Mouse (Mus musculus): Measurements from ENCODE around the gene Atp8b2. TPM values are rescaled to one million over a fixed set of nuclear protein-coding genes. Genes with fewer than 3 reads are reported as not detected.

Gene Atp8b2
- polyA plus RNA-seq, 1 experiment from 2014 or later: 7.4 TPM

DNA sequence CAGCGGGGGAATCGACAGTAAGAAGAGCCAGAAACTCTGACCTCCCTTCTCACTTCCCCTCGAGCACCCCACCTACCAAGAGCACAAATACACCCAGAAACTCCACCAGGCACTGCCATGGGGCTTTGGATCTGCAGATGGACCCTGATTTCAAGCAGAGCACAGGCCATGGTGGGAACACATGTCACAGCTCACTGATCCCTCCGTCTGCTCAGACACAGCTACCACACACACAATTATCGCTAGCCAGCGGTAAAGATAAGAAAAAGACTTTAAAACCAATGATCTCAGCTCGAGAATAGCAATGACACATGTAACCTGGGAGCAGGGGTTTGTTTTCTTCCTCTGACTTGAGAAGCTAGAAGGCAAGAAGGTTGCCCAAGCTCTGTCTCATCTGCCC is 5.2 kb upstream of the Atp8b2 start:
- no peak overlapping the region for H3K4me2 ChIP-seq (replicated peaks; ENCODE audit: low read depth, low read length)
- H3K27me3 ChIP-seq (replicated peaks; ENCODE audit: insufficient read depth, low read length): no peaks in the 10 kb centered on the region
- WGBS: 53% methylated on average over 7 of the region's 7 CpGs
- no peaks in the 10 kb centered on the region for H3K36me3 ChIP-seq (ENCODE audit: insufficient read depth, low read length)
- no peak for TF ChIP-seq CTCF (IDR thresholded peaks at IDR 0.05)
- TF ChIP-seq EP300 (IDR thresholded peaks at IDR 0.05): no peak
- peaks cover 6% of the 10 kb centered on the region; the same call in 1 of the 2 replicates for H3K4me1 ChIP-seq (ENCODE audit: insufficient read depth, low read depth, low read length)
- no peaks in the 10 kb centered on the region for H3K9me3 ChIP-seq (ENCODE audit: low read length)
- no peak overlapping the region for H3K27ac ChIP-seq (ENCODE audit: low read length)
- no peak overlapping the region for H3K4me3 ChIP-seq (ENCODE audit: low read depth, low read length)
- no peak overlapping the region for H3K9ac ChIP-seq (replicated peaks; ENCODE audit: low read depth)
- ATAC-seq (no peak), DNase-seq (ENCODE audit: low spot score) (no peak)

- WGBS: 74% methylated on average over 4 of the region's 4 CpGs
- Histone ChIP-seq H3K27me3 (replicated peaks; ENCODE audit: insufficient read depth, low read length) (no peaks in the 10 kb centered on the region), H3K4me2 (replicated peaks; ENCODE audit: low read depth, low read length) (no peak overlapping the region), H3K9me3 (ENCODE audit: low read length) (no peaks in the 10 kb centered on the region), H3K4me3 (ENCODE audit: low read depth, low read length) (no peak overlapping the region), H3K4me1 (ENCODE audit: insufficient read depth, low read depth, low read length) (peaks cover 6% of the 10 kb centered on the region; the same call in 1 of the 2 replicates), H3K27ac (ENCODE audit: low read length) (no peak overlapping the region), H3K9ac (replicated peaks; ENCODE audit: low read depth) (no peak overlapping the region), H3K36me3 (ENCODE audit: insufficient read depth, low read length) (no peaks in the 10 kb centered on the region)
- ATAC-seq (no peak), DNase-seq (ENCODE audit: low spot score) (peak; percentile 27)
- TF ChIP-seq CTCF (IDR thresholded peaks at IDR 0.05) (peak; percentile 61), EP300 (IDR thresholded peaks at IDR 0.05) (no peak)
Observed at GRCm38 (mm10) chr3:89966946-89967345, 3.6 kb upstream of the Atp8b2 start.

GRCm38 (mm10) chr3:89965972-89966371 is 2.7 kb upstream of the Atp8b2 start:
- no peaks in the 10 kb centered on the region for H3K27me3 ChIP-seq (replicated peaks; ENCODE audit: insufficient read depth, low read length)
- TF ChIP-seq CTCF (IDR thresholded peaks at IDR 0.05): no peak
- no peak for TF ChIP-seq EP300 (IDR thresholded peaks at IDR 0.05)
- no peak overlapping the region for H3K4me3 ChIP-seq (ENCODE audit: low read depth, low read length)
- peaks cover 16% of the 10 kb centered on the region; the same call in 1 of the 2 replicates for H3K4me1 ChIP-seq (ENCODE audit: insufficient read depth, low read depth, low read length)
- H3K27ac ChIP-seq (ENCODE audit: low read length): no peak overlapping the region
- DNase-seq (ENCODE audit: low spot score) (no peak), ATAC-seq (no peak)
- H3K9ac ChIP-seq (replicated peaks; ENCODE audit: low read depth): no peak overlapping the region
- no peaks in the 10 kb centered on the region for H3K36me3 ChIP-seq (ENCODE audit: insufficient read depth, low read length)
- no peaks in the 10 kb centered on the region for H3K9me3 ChIP-seq (ENCODE audit: low read length)
- WGBS: 82% methylated on average over 5 of the region's 5 CpGs
- H3K4me2 ChIP-seq (replicated peaks; ENCODE audit: low read depth, low read length): no peak overlapping the region

DNA sequence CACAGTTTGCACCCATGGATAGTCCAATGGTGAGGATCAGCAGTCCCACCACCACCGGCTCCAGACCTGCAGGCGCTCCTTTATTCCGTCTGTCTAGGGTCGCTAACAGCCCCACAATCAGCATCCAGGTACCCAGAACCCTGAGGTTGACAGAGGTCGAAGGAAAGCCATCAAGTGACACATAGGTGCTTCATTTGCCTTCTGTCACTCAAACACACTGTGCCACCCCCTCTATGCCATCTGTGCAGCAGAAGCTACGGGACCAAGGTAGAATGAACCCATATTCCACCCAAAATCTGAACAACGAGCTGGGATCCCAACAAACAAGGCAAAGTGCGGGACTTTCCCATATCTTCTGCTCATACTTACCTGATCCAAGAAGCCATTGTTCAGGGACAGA is 2.2 kb upstream of the Atp8b2 start:
- TF ChIP-seq CTCF (IDR thresholded peaks at IDR 0.05) (no peak), EP300 (IDR thresholded peaks at IDR 0.05) (no peak)
- Histone ChIP-seq H3K4me3 (ENCODE audit: low read depth, low read length) (no peak overlapping the region), H3K9me3 (ENCODE audit: low read length) (no peaks in the 10 kb centered on the region), H3K27ac (ENCODE audit: low read length) (no peak overlapping the region), H3K4me1 (ENCODE audit: insufficient read depth, low read depth, low read length) (peaks cover 20% of the 10 kb centered on the region; the same call in 1 of the 2 replicates), H3K4me2 (replicated peaks; ENCODE audit: low read depth, low read length) (no peak overlapping the region), H3K27me3 (replicated peaks; ENCODE audit: insufficient read depth, low read length) (no peaks in the 10 kb centered on the region), H3K36me3 (ENCODE audit: insufficient read depth, low read length) (no peaks in the 10 kb centered on the region), H3K9ac (replicated peaks; ENCODE audit: low read depth) (no peak overlapping the region)
- ATAC-seq (no peak), DNase-seq (ENCODE audit: low spot score) (no peak)
- WGBS: 96% methylated on average over 8 of the region's 8 CpGs

- DNase-seq (ENCODE audit: low spot score) (peak; percentile 93), ATAC-seq (peak; percentile 41)
- 20% methylated on average over 22 of the region's 22 CpGs for WGBS
Observed at GRCm38 (mm10) chr3:89963926-89964739, 825 bp upstream of the Atp8b2 start.

GRCm38 (mm10) chr3:89962751-89963220 is 522 bp downstream of the Atp8b2 start:
- Histone ChIP-seq H3K36me3 (ENCODE audit: insufficient read depth, low read length) (0 out of 2 replicates have a peak, but pooled peaks cover 2% of the 10 kb centered on the region), H3K9ac (replicated peaks; ENCODE audit: low read depth) (peak overlapping the region; percentile 77), H3K4me3 (ENCODE audit: low read depth, low read length) (peak overlapping the region; percentile 96), H3K9me3 (ENCODE audit: low read length) (no peaks in the 10 kb centered on the region), H3K27me3 (replicated peaks; ENCODE audit: insufficient read depth, low read length) (no peaks in the 10 kb centered on the region), H3K4me2 (replicated peaks; ENCODE audit: low read depth, low read length) (peak overlapping the region; percentile 93), H3K27ac (ENCODE audit: low read length) (peak overlapping the region; percentile 95), H3K4me1 (ENCODE audit: insufficient read depth, low read depth, low read length) (peaks cover 27% of the 10 kb centered on the region; the same call in 1 of the 2 replicates)
- 2% methylated on average over 30 of the region's 30 CpGs for WGBS
- no peak for TF ChIP-seq CTCF (IDR thresholded peaks at IDR 0.05)
- no peak for TF ChIP-seq EP300 (IDR thresholded peaks at IDR 0.05)
- peak; percentile 34 for DNase-seq (ENCODE audit: low spot score)
- ATAC-seq: no peak

More at GRCm38 (mm10) chr3:89963926-89964739, 825 bp upstream of the Atp8b2 start:
- Histone ChIP-seq H3K9ac (replicated peaks; ENCODE audit: low read depth) (peak overlapping the region; percentile 77), H3K4me3 (ENCODE audit: low read depth, low read length) (peak overlapping the region; percentile 96), H3K36me3 (ENCODE audit: insufficient read depth, low read length) (no peaks in the 10 kb centered on the region), H3K4me1 (ENCODE audit: insufficient read depth, low read depth, low read length) (peaks cover 27% of the 10 kb centered on the region; the same call in 1 of the 2 replicates), H3K27ac (ENCODE audit: low read length) (peak overlapping the region; percentile 95), H3K27me3 (replicated peaks; ENCODE audit: insufficient read depth, low read length) (no peaks in the 10 kb centered on the region), H3K9me3 (ENCODE audit: low read length) (no peaks in the 10 kb centered on the region), H3K4me2 (replicated peaks; ENCODE audit: low read depth, low read length) (peak overlapping the region; percentile 93)
- TF ChIP-seq EP300 (IDR thresholded peaks at IDR 0.05) (no peak), CTCF (IDR thresholded peaks at IDR 0.05) (peak; percentile 86)

Measured in lung, postnatal 0 days (tissue).